Mouse (Mus musculus) testis, adult 2 months (tissue): Measurements from ENCODE around the gene Aamp. TPM values are rescaled to one million over a fixed set of nuclear protein-coding genes. Genes with fewer than 3 reads are reported as not detected.
A peak's percentile ranks its signal among the peaks of the same experiment; 100 is the strongest.

Source experiments
- H3K27ac ChIP-seq: fragments of 200-500 bp; 2 replicates; pipeline ENCODE4 v1.5.1; 2012; ENCODE audit warnings: low read depth, low read length; ENCODE audit not compliant: control insufficient read depth, insufficient read depth
- H3K27me3 ChIP-seq: fragments of 200-500 bp; 2 replicates; pipeline ENCODE4 v1.6.1; 2012; ENCODE audit warnings: mild to moderate bottlenecking, low read length, moderate library complexity; ENCODE audit not compliant: control insufficient read depth, insufficient read depth
- H3K36me3 ChIP-seq: fragments of 200-500 bp; 2 replicates; pipeline ENCODE4 v1.6.1; 2012; ENCODE audit warnings: mild to moderate bottlenecking, low read length; ENCODE audit not compliant: control insufficient read depth, insufficient read depth
- H3K4me1 ChIP-seq: fragments of 200-500 bp; 2 replicates; pipeline ENCODE4 v1.6.1; 2012; ENCODE audit warnings: low read length; ENCODE audit not compliant: control insufficient read depth, insufficient read depth
- H3K4me3 ChIP-seq: fragments of 200-500 bp; 2 replicates; pipeline ENCODE4 v1.5.1; 2012; ENCODE audit warnings: low read depth, mild to moderate bottlenecking, low read length, moderate library complexity, mixed read lengths; ENCODE audit not compliant: control insufficient read depth
- CTCF ChIP-seq: fragments of 200-500 bp; IDR thresholded peaks from 2 replicates; pipeline ENCODE4 v1.5.1; 2012; ENCODE audit warnings: low read depth, mild to moderate bottlenecking, inconsistent platforms, low read length, moderate library complexity; ENCODE audit not compliant: control insufficient read depth, insufficient read depth, insufficient replicate concordance
- POLR2A ChIP-seq: fragments of 200-500 bp; IDR thresholded peaks from 2 replicates; pipeline ENCODE4 v1.6.1; 2012; ENCODE audit warnings: low read depth, mild to moderate bottlenecking, inconsistent platforms, low read length, moderate library complexity; ENCODE audit not compliant: control insufficient read depth
- polyA plus RNA-seq: library from polyadenylated mRNA; depleted of rRNA; stranded (reverse); fragments of >200 nt; gene quantifications from 2 replicates; pipeline ENCODE4 v1.2.3, GENCODE M21; 2012

Gene Aamp
- polyA plus RNA-seq, 1 experiment = 1,552 TPM

DNA sequence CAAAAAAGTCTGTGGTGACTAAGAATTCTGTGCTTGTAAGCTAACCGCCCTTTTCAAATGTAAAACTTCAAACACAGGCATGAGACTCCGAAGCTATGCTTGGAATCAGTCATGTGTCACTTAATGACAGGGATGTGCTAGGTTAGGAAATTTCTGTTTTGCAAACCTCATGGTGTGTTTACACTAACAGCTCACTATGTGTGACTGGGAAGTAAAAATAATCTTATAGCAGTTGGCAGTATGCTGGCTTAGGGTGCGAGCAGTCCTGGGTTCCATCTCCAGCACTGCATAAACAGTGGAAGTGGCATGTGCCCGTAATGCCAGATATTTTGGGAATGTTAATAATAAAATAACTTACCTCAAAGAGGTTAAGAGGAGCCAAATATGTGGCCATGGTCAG, 20.4 kb upstream of the Aamp start:
- Histone ChIP-seq H3K36me3 (no peaks in the 10 kb centered on the region), H3K4me3 (no peak overlapping the region), H3K27me3 (no peaks in the 10 kb centered on the region), H3K27ac (no peak overlapping the region), H3K4me1 (peaks cover 8% of the 10 kb centered on the region)
- no peak for TF ChIP-seq POLR2A
- no peak for TF ChIP-seq CTCF

DNA sequence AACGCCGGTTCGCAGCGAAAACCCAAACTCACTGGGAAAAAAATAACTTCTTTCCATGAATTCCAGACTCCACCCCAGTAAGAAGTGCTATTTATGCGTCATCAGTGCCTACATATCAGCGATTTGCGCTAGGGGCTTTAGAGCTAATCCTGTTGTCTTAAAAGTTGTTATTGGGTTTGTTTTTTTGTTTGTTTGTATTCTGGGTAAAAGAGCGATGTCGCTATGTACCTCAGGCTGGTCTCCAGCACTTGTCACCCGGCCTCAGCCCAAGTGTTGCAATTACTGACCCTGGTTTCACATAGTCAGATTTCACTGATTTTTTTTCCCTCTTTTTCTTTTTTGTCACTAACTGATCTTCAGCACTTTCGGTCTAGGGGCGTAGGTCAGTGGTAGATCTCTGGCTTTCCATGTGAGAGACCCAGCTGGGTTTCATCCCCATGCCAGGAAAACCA, 19.8 kb upstream of the Aamp start:
- no peak for TF ChIP-seq CTCF
- no peak for TF ChIP-seq POLR2A
- peak overlapping the region; percentile 46 for H3K27ac ChIP-seq

DNA sequence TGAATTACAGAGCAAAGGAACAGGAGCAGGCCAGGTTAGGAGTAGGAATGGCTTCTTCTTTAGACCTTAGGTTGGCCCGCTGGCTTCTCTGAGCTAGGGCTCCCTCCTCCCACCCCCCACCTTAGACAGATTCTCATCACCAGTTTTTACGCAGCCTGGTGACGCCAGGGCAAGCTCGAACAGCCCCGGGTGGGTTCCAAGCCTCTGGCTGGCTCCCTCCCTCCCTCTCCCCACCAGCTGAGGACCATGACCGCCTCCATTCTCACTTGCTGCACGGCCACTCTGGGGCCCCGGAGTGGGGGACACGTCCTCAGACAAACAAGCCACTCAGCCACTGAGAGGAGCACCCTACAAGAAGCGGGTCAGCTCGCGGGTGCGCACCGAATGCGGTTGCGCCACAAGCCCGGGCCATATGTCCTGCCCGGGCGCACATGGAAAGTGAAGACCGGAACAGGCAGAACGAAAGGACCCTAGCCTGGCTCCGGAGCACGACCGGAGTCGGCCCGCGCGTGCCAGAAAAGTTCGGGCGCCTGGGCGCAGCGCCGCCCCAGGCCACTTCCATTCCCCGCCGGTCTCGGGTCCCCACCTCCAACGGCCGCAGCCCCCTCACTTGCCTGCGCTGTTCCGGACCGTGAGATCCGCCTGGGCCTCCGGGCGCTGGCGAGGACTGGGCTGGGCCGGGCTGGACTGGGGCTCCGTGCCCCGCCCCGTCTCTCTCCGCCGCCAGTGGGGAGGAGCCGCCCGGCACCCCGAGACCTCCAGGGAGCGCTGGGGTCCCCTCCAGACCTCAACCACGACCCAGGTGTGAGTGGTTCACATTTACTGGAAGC, 19.2 kb upstream of the Aamp start:
- H3K4me1 ChIP-seq = peaks cover 8% of the 10 kb centered on the region
- TF ChIP-seq CTCF (no peak), POLR2A (peak; percentile 57)
- peak overlapping the region; percentile 76 for H3K4me3 ChIP-seq
- H3K27ac ChIP-seq = peak overlapping the region; percentile 46
- no peaks in the 10 kb centered on the region for H3K27me3 ChIP-seq
- H3K36me3 ChIP-seq = no peaks in the 10 kb centered on the region

More for the DNA sequence above, 19.8 kb upstream of the Aamp start:
- peak overlapping the region; percentile 76 for H3K4me3 ChIP-seq
- no peaks in the 10 kb centered on the region for H3K36me3 ChIP-seq
- peaks cover 8% of the 10 kb centered on the region for H3K4me1 ChIP-seq
- H3K27me3 ChIP-seq = no peaks in the 10 kb centered on the region

DNA sequence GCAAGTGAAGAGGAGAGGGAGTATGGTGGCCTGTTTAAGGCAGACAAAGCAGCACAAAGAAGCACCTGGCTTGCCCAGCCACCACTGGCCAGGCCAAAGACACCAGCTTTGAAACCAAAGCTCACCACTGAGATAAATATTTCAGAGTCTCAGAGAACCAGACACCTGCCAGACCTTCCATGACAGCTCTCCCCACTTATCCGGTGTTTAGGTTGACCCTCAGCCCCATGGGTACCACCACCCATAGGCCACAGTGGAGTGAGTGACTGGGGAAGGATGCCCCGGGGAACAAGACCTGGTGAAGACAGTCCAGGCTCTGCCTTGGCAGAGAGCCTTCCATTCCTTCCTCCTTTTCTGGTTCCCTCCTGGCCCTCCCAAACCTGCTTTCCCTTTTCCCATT, 18.3 kb upstream of the Aamp start:
- Histone ChIP-seq H3K36me3 (no peaks in the 10 kb centered on the region), H3K4me1 (peaks cover 8% of the 10 kb centered on the region), H3K27me3 (no peaks in the 10 kb centered on the region), H3K27ac (0 out of 2 replicates have a peak overlapping the region, but pooled peaks have one; percentile 15), H3K4me3 (no peak overlapping the region)
- TF ChIP-seq POLR2A = no peak
- no peak for TF ChIP-seq CTCF

DNA sequence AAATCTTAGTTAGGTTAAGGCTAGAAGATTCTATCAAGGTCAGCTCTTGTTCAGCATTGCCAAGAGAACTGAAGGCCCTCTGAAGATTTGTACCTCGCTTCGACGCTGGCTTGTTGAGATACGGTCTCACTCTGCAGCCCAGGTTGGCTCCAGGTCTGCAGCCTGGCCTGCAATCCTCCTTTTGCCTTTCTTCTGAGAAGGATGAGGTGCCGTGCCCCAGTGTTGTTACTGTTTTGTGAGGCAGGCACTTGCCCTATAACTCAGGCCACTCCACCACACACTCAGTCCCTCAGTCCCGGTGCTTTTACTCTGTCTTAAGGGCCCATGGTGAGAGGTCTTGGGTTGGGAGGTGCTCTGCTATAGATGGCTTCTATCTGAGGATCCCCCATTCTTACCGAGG, 17.7 kb upstream of the Aamp start:
- Histone ChIP-seq H3K27me3 (no peaks in the 10 kb centered on the region), H3K27ac (peak overlapping the region; percentile 30; the same call in 1 of the 2 replicates), H3K36me3 (no peaks in the 10 kb centered on the region), H3K4me3 (no peak overlapping the region), H3K4me1 (peaks cover 8% of the 10 kb centered on the region)
- TF ChIP-seq POLR2A (no peak), CTCF (no peak)

DNA sequence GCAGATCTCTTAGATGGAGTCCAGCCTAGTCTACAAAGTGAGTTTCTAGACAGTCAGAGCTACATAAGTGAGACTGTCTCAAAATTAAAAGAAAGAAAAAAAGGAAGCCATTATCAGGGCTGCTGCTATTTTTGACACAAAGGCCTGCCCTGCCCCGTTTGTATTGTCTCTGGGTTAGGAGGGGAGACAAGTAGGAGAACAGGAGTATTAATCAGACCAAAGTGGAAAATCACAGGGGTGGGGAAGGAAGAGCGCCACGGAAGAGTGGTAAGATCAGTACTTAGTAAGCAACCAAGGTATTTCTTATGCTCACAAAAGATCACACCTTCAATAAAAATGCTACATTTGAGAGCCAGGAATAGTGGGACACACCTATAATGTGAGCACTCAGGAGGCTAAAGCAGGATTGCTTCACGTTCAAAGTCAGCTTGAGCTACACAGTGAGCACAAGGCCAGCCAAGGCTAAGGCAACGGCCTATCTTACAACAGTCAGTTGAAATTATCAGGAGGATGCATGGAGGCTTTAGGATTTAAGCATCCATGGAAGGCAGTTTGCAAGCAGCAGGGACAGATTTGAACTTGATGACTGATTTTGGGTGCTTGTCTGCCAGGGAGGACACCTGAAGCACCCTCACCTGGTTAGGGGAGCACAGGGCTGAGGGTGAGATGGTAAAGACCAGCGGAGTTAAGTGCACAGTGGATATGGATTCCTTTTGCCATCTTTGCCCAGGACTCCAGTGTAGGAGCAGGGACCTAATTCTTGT, 16.0 kb upstream of the Aamp start:
- Histone ChIP-seq H3K36me3 (no peaks in the 10 kb centered on the region), H3K4me1 (peaks cover 8% of the 10 kb centered on the region), H3K4me3 (no peak overlapping the region), H3K27me3 (no peaks in the 10 kb centered on the region), H3K27ac (no peak overlapping the region)
- TF ChIP-seq CTCF = no peak
- TF ChIP-seq POLR2A = no peak

DNA sequence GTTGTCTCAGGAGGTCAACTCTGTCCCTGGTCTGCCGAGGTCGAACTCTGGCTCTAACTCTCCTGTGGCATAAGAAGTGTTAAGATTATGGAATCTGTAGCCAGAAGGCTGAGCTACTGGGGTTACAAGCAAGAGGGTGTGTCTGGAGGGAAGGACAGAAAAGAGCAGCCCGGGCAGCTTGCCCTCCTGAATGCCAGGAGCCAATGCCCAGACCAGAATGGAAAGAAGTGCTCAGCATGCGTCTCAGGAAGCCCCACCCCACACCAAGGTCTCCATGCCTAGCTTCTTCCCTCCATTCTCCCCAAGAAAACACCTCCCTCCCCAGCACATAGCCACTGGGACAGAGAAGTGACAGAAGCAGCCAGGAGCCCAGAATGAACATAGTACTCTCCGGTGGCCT, 14.5 kb upstream of the Aamp start:
- Histone ChIP-seq H3K36me3 (no peaks in the 10 kb centered on the region), H3K27ac (no peak overlapping the region), H3K4me3 (no peak overlapping the region), H3K27me3 (no peaks in the 10 kb centered on the region), H3K4me1 (peaks cover 8% of the 10 kb centered on the region; the same call in 1 of the 2 replicates)
- TF ChIP-seq CTCF = no peak
- TF ChIP-seq POLR2A = no peak
